Comparison of ENCODE assay signal across 9 mouse cellular contexts in the genomic region with DNA sequence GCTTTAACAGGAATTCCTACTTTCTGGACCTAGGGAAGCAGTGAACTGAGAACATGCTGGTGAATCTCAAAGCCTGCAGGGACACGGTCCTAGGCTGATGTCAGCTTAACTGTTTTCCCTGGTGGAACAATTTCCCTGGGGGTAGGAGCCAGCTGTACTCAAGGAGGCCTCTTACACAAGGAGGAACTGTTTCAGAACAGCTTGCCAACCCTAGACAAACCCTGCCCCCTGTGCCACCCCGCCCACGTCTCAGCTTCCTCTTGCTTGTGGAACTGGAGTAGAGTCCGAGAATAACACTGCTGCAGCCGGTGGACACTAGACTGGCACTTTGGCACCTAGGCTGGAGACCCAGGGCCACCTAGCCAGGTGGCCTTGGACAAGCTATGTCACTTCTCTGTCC.
A peak's percentile ranks its signal among the peaks of the same experiment; 100 is the strongest.
DNase-seq lines count a peak whose midpoint lies in the region; ATAC-seq and TF ChIP-seq lines count a peak whose summit lies in the region.
"Had no signal": no experiment of that assay in that cellular context is flagged by ENCODE, and none has a peak within 500 bp of the region (broad histone marks: within the 10 kb centered on the region; RNA-seq: fewer than 3 reads in every experiment).

No protein-coding gene starts in this region.

- no peak for TF ChIP-seq CTCF in thymus, adult 2 months (IDR thresholded peaks at IDR 0.05; ENCODE audit: borderline replicate concordance, control insufficient read depth, extremely low read depth, insufficient read depth, low read length, poor library complexity)

- no peaks in the 10 kb centered on the region for H3K27me3 ChIP-seq in thymus, adult 2 months (ENCODE audit: control insufficient read depth, insufficient read depth, low read length)
- no peaks in the 10 kb centered on the region for H3K27me3 ChIP-seq in kidney, embryonic 14.5 days (ENCODE audit: control insufficient read depth, insufficient read depth, low read length)
- H3K27me3 ChIP-seq in intestine, embryonic 15.5 days (replicated peaks): no peaks in the 10 kb centered on the region
- H3K27me3 ChIP-seq: midbrain, embryonic 12.5 days had no signal

- no peak overlapping the region for H3K9ac ChIP-seq in kidney, embryonic 14.5 days (ENCODE audit: low read depth, low read length)
- no peak overlapping the region for H3K9ac ChIP-seq in intestine, embryonic 15.5 days
- H3K9ac ChIP-seq: midbrain, embryonic 12.5 days had no signal

- no peak for TF ChIP-seq POLR2A in thymus, adult 2 months (IDR thresholded peaks at IDR 0.05; ENCODE audit: control insufficient read depth, extremely low read depth, insufficient read depth, low read length, poor library complexity)

- intact Hi-C loops in left cerebral cortex, postnatal 36 days (cut with DNase I): no loop called here

- 15% methylated on average over 5 of the region's 5 CpGs for WGBS in thymus, adult 2 months
- 67% methylated on average over 5 of the region's 5 CpGs for WGBS in kidney, embryonic 14.5 days
- 70% methylated on average over 5 of the region's 5 CpGs for WGBS in intestine, embryonic 15.5 days

- H3K4me2 ChIP-seq in kidney, embryonic 14.5 days (replicated peaks; ENCODE audit: low read depth, low read length): no peak overlapping the region
- H3K4me2 ChIP-seq in intestine, embryonic 15.5 days (replicated peaks): no peak overlapping the region
- H3K4me2 ChIP-seq: midbrain, embryonic 12.5 days had no signal

- no peaks in the 10 kb centered on the region for H3K9me3 ChIP-seq in kidney, embryonic 14.5 days (ENCODE audit: control insufficient read depth, low read length)
- H3K9me3 ChIP-seq in intestine, embryonic 15.5 days: no peaks in the 10 kb centered on the region
- H3K9me3 ChIP-seq: midbrain, embryonic 12.5 days had no signal

- DNase-seq in urinary bladder, postnatal 14 days (ENCODE audit: low spot score): peak; percentile 60
- DNase-seq in urinary bladder, postnatal 4 days (ENCODE audit: low spot score in 2 of 2): no peak
- peak; percentile 32 to 44 for DNase-seq in frontal cortex, postnatal 36 days (ENCODE audit: low spot score in 2 of 2)
- peak; percentile 16 to 18 for DNase-seq in left cerebral cortex, postnatal 36 days (ENCODE audit: low spot score in 2 of 2)
- DNase-seq in thymus, adult 2 months: peak; percentile 57

- H3K27ac ChIP-seq in thymus, adult 2 months (ENCODE audit: control insufficient read depth, insufficient read depth, low read length): no peak overlapping the region
- H3K27ac ChIP-seq in kidney, embryonic 14.5 days (ENCODE audit: low read depth, low read length): no peak overlapping the region
- H3K27ac ChIP-seq in intestine, embryonic 15.5 days: no peak overlapping the region
- H3K27ac ChIP-seq: midbrain, embryonic 12.5 days had no signal

- no peak overlapping the region for H3K4me3 ChIP-seq in thymus, adult 2 months (ENCODE audit: control insufficient read depth, insufficient read depth, low read length)
- no peak overlapping the region for H3K4me3 ChIP-seq in kidney, embryonic 14.5 days (ENCODE audit: low read length)
- H3K4me3 ChIP-seq in intestine, embryonic 15.5 days (replicated peaks): no peak overlapping the region
- H3K4me3 ChIP-seq: midbrain, embryonic 12.5 days had no signal

- ATAC-seq in kidney, embryonic 14.5 days (ENCODE audit: low FRiP score, low TSS enrichment): no peak
- no peak for ATAC-seq in intestine, embryonic 15.5 days
- ATAC-seq in inflammation-experienced regulatory T-cells, adult 6 months: no peak

- no peaks in the 10 kb centered on the region for H3K36me3 ChIP-seq in thymus, adult 2 months (ENCODE audit: control insufficient read depth, insufficient read depth, low read length)
- no peaks in the 10 kb centered on the region for H3K36me3 ChIP-seq in kidney, embryonic 14.5 days (ENCODE audit: control insufficient read depth, insufficient read depth, low read length)
- H3K36me3 ChIP-seq in intestine, embryonic 15.5 days: no peaks in the 10 kb centered on the region
- H3K36me3 ChIP-seq: midbrain, embryonic 12.5 days had no signal

- H3K4me1 ChIP-seq in thymus, adult 2 months (replicated peaks; ENCODE audit: control insufficient read depth, insufficient read depth, low read length): no peaks in the 10 kb centered on the region
- no peaks in the 10 kb centered on the region for H3K4me1 ChIP-seq in kidney, embryonic 14.5 days (ENCODE audit: control insufficient read depth, insufficient read depth, low read length)
- no peaks in the 10 kb centered on the region for H3K4me1 ChIP-seq in intestine, embryonic 15.5 days (replicated peaks)
- H3K4me1 ChIP-seq: midbrain, embryonic 12.5 days had no signal

Comparison
In these comparisons a context has a peak if more than half of its experiments do, and no peak if none do; other contexts are left out.
1. DNase-seq: peak in urinary bladder, postnatal 14 days (single experiment), frontal cortex, postnatal 36 days (2 of 2), left cerebral cortex, postnatal 36 days (2 of 2) and thymus, adult 2 months (single experiment); none in urinary bladder, postnatal 4 days (0 of 2).